Mouse (Mus musculus): ENCODE results near the gene Ucp1.
A peak's percentile ranks its signal among the peaks of the same experiment; 100 is the strongest.

Gene Ucp1

GRCm38 (mm10) chr8:83331899-83332697 is 41.9 kb downstream of the Ucp1 start, which contains the start of gene Elmod2:
Gene Elmod2, minus strand, starts transcription at chr8:83332486.
- DNase-seq, result peak; percentile 96

- DNase-seq, result no peak
These were observed 42.7 kb downstream of the Ucp1 start for GRCm38 (mm10) chr8:83332864-83333263.

- no peak for DNase-seq
These were observed 51.9 kb downstream of the Ucp1 start for GRCm38 (mm10) chr8:83342076-83342475.

GRCm38 (mm10) chr8:83342693-83343092 is 52.5 kb downstream of the Ucp1 start:
- DNase-seq, result no peak

All from thymus, postnatal 25 days (tissue).